Mouse (Mus musculus): ENCODE measurements around the gene Cldn10. TPM values are rescaled to one million over a fixed set of nuclear protein-coding genes. Genes with fewer than 3 reads are reported as not detected.
"Not testable (repeated sequence)": the region's sequence is repeated elsewhere in the genome, so short reads cannot be mapped to it uniquely, and the experiment has no call there.

Cldn10 gene
- polyA plus RNA-seq, 1 experiment, result 40.1 TPM

GRCm38 (mm10) chr14:118782241-118782640 lies 5.5 kb upstream of the Cldn10 start:
- DNase-seq (ENCODE audit: low read depth), result no peak

- DNase-seq (ENCODE audit: low read depth), result no peak
Measured at GRCm38 (mm10) chr14:118783326-118783935, 4.3 kb upstream of the Cldn10 start.

GRCm38 (mm10) chr14:118790217-118790616 lies 2.5 kb downstream of the Cldn10 start:
- DNase-seq (ENCODE audit: low read depth), result no peak

GRCm38 (mm10) chr14:118792957-118793356 lies 5.2 kb downstream of the Cldn10 start:
- no peak for DNase-seq (ENCODE audit: low read depth)

- DNase-seq (ENCODE audit: low read depth), result no peak
Measured at GRCm38 (mm10) chr14:118793416-118793815, 5.7 kb downstream of the Cldn10 start.

- DNase-seq (ENCODE audit: low read depth), result no peak
Measured at GRCm38 (mm10) chr14:118794196-118794595, 6.5 kb downstream of the Cldn10 start.

- DNase-seq (ENCODE audit: low read depth), result no peak
Measured at GRCm38 (mm10) chr14:118794893-118795292, 7.2 kb downstream of the Cldn10 start.

GRCm38 (mm10) chr14:118795915-118796693 lies 8.4 kb downstream of the Cldn10 start:
- DNase-seq (ENCODE audit: low read depth), result no peak

GRCm38 (mm10) chr14:118796694-118797058 lies 9.0 kb downstream of the Cldn10 start:
- DNase-seq (ENCODE audit: low read depth), result no peak

GRCm38 (mm10) chr14:118797270-118797669 lies 9.6 kb downstream of the Cldn10 start:
- no peak for DNase-seq (ENCODE audit: low read depth)

- DNase-seq (ENCODE audit: low read depth), result no peak
Measured at GRCm38 (mm10) chr14:118799918-118800317, 12.2 kb downstream of the Cldn10 start.

GRCm38 (mm10) chr14:118803936-118804335 lies 16.2 kb downstream of the Cldn10 start:
- DNase-seq (ENCODE audit: low read depth), result no peak

GRCm38 (mm10) chr14:118804351-118804750 lies 16.6 kb downstream of the Cldn10 start:
- DNase-seq (ENCODE audit: low read depth), result no peak

- no peak for DNase-seq (ENCODE audit: low read depth)
Measured at GRCm38 (mm10) chr14:118807653-118808052, 19.9 kb downstream of the Cldn10 start.

- DNase-seq (ENCODE audit: low read depth), result not testable (repeated sequence)
Measured at GRCm38 (mm10) chr14:118808183-118808582, 20.5 kb downstream of the Cldn10 start.

GRCm38 (mm10) chr14:118809686-118810085 lies 22.0 kb downstream of the Cldn10 start:
- DNase-seq (ENCODE audit: low read depth), result no peak

GRCm38 (mm10) chr14:118811256-118811655 lies 23.5 kb downstream of the Cldn10 start:
- not testable (repeated sequence) for DNase-seq (ENCODE audit: low read depth)

GRCm38 (mm10) chr14:118813111-118813510 lies 25.4 kb downstream of the Cldn10 start:
- DNase-seq (ENCODE audit: low read depth), result no peak

GRCm38 (mm10) chr14:118816503-118816902 lies 28.8 kb downstream of the Cldn10 start:
- no peak for DNase-seq (ENCODE audit: low read depth)

GRCm38 (mm10) chr14:118820111-118820510 lies 32.4 kb downstream of the Cldn10 start:
- no peak for DNase-seq (ENCODE audit: low read depth)

- DNase-seq (ENCODE audit: low read depth), result no peak
Measured at GRCm38 (mm10) chr14:118822816-118823215, 35.1 kb downstream of the Cldn10 start.

GRCm38 (mm10) chr14:118823313-118823712 lies 35.6 kb downstream of the Cldn10 start:
- DNase-seq (ENCODE audit: low read depth), result no peak

- no peak for DNase-seq (ENCODE audit: low read depth)
Measured at GRCm38 (mm10) chr14:118826346-118826745, 38.6 kb downstream of the Cldn10 start.
